Mouse (Mus musculus): ENCODE measurements around the gene Sult2b1.

DNA sequence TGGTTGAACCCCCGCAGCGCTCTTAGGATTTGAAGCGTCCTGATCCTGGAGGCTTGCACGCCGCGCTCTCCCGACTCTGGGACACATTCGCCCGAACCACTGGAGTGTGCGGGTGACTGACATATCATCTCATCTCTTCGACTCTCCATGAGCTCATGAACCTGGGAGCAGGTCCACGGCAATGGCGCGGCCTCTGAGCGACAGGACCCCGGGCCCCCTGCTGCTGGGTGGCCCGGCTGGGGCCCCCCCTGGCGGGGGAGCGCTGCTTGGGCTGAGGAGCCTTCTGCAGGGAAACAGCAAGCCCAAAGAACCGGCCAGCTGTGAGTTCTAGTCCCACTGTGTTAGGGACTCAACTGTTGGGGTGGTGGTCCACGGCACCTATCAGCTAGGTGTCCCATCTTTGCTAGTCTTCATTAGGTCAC lies 79.0 kb downstream of the Sult2b1 start:
- no peak for TF ChIP-seq CTCF (IDR thresholded peaks at IDR 0.05; ENCODE audit: control insufficient read depth, insufficient read depth, insufficient replicate concordance, low read depth, low read length)
- TF ChIP-seq POLR2A (IDR thresholded peaks at IDR 0.05; ENCODE audit: control insufficient read depth, low read depth, low read length) = no peak
